7 mouse cellular contexts compared by ENCODE assay signal in the genomic region with DNA sequence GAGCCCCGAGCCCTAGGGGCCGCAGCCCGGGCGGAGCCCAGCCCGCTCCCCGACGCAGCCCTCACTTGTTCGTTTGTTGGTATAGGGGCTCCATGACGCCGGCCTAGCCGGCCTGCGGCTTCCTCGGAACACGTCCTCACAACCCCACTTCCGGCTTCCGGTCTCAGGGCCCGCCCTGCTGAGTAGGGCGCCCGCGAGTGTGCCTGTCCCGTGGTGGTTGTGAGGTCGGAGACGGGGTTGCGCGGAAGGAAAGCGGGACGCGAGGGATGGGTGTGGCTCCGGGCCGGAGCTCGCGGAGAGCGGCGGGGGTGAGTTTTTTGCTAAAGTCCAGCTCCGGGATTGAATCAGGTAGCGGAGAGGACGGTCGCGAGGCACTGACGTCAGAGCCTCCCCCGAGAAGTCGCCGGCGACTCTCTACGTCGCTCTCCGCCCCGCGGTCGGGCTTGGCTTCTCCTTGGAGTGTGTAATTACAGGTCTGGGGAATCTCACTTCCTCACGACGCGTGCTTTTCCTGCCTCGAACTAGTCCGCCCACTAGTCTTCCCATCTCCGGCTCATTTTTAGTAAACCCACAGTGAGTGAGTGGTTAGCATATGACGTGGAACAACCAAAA. TPM values are rescaled to one million over a fixed set of nuclear protein-coding genes. Genes with fewer than 3 reads are reported as not detected.
DNase-seq lines count a peak whose midpoint lies in the region; ATAC-seq lines count a peak whose summit lies in the region.

Gene Gosr2 (minus strand): TSS at position 334 of the 612 bp plus-strand sequence.

- peak within 1 kb of the TSS; percentile 97 for H3K27ac ChIP-seq in embryonic facial prominence, embryonic 10.5 days (replicated peaks)
- H3K27ac ChIP-seq in limb, embryonic 10.5 days: peak within 1 kb of the TSS; percentile 99
- peak within 1 kb of the TSS; percentile 95 for H3K27ac ChIP-seq in midbrain, embryonic 13.5 days

- peaks cover 10% of the 10 kb centered on the region for H3K36me3 ChIP-seq in embryonic facial prominence, embryonic 10.5 days (replicated peaks)
- peaks cover 5% of the 10 kb centered on the region; the same call in 1 of the 2 replicates for H3K36me3 ChIP-seq in limb, embryonic 10.5 days
- H3K36me3 ChIP-seq in midbrain, embryonic 13.5 days: 0 out of 2 replicates have a peak, but pooled peaks cover 3% of the 10 kb centered on the region

- peak within 1 kb of the TSS; percentile 73 for H3K4me2 ChIP-seq in midbrain, embryonic 13.5 days (replicated peaks)

- under 1% methylated on average over 57 of the region's 57 CpGs for WGBS in embryonic facial prominence, embryonic 10.5 days
- WGBS in limb, embryonic 10.5 days: under 1% methylated on average over 57 of the region's 57 CpGs
- under 1% methylated on average over 57 of the region's 57 CpGs for WGBS in midbrain, embryonic 13.5 days

- peak; percentile 88 for ATAC-seq in granulocyte monocyte progenitor cell, adult 5-6 weeks (replicated peaks; ENCODE audit: poor library complexity, severe bottlenecking)
- peak; percentile 99 for ATAC-seq in midbrain, embryonic 13.5 days

- no peaks in the 10 kb centered on the region for H3K27me3 ChIP-seq in embryonic facial prominence, embryonic 10.5 days (replicated peaks; ENCODE audit: low read depth, poor library complexity, severe bottlenecking)
- H3K27me3 ChIP-seq in limb, embryonic 10.5 days (ENCODE audit: low read depth, poor library complexity, severe bottlenecking): no peaks in the 10 kb centered on the region
- H3K27me3 ChIP-seq in midbrain, embryonic 13.5 days: no peaks in the 10 kb centered on the region

- H3K4me3 ChIP-seq in embryonic facial prominence, embryonic 10.5 days: peak within 1 kb of the TSS; percentile 93
- peak within 1 kb of the TSS; percentile 91 for H3K4me3 ChIP-seq in limb, embryonic 10.5 days
- H3K4me3 ChIP-seq in midbrain, embryonic 13.5 days (replicated peaks): peak within 1 kb of the TSS; percentile 88

- no peaks in the 10 kb centered on the region for H3K9me3 ChIP-seq in embryonic facial prominence, embryonic 10.5 days
- no peaks in the 10 kb centered on the region for H3K9me3 ChIP-seq in limb, embryonic 10.5 days (replicated peaks)
- H3K9me3 ChIP-seq in midbrain, embryonic 13.5 days: no peaks in the 10 kb centered on the region

- peaks cover 12% of the 10 kb centered on the region for H3K4me1 ChIP-seq in embryonic facial prominence, embryonic 10.5 days
- H3K4me1 ChIP-seq in limb, embryonic 10.5 days: peaks cover 5% of the 10 kb centered on the region; the same call in 1 of the 2 replicates
- H3K4me1 ChIP-seq in midbrain, embryonic 13.5 days (replicated peaks): peaks cover 26% of the 10 kb centered on the region

- DNase-seq in adrenal gland, postnatal 10 days: peak; percentile 91
- peak; percentile 93 for DNase-seq in embryonic facial prominence, embryonic 10.5 days (ENCODE audit: low spot score)
- DNase-seq in kidney, adult 11 months: peak; percentile 92
- DNase-seq in limb, embryonic 10.5 days (ENCODE audit: low spot score): peak; percentile 96
- DNase-seq in spleen, adult 12 weeks (ENCODE audit: low spot score): peak; percentile 90

- peak within 1 kb of the TSS; percentile 87 for H3K9ac ChIP-seq in midbrain, embryonic 13.5 days (replicated peaks)

RNA-seq across cellular contexts. Expression of gene Gosr2, which starts in this region (rescaled TPM):
- total RNA-seq in adrenal gland, postnatal 10 days (2021): 10 to 100 TPM; 64.3 to 72.7 TPM
- 96.6 and 99.6 TPM in 2 replicates for polyA plus RNA-seq in embryonic facial prominence, embryonic 10.5 days (2016; fragmentation: Nextera tagmentation; extraction: Ambion mirVana)
- 48.8 and 57.1 TPM in 2 replicates for total RNA-seq in granulocyte monocyte progenitor cell, adult 5-6 weeks (2014; fragmentation: Nextera tagmentation)
- total RNA-seq in granulocyte monocyte progenitor cell, adult 5-6 weeks (2017): 46.3 and 51.3 TPM in 2 replicates
- 94.5 and 108 TPM in 2 replicates for polyA plus RNA-seq in limb, embryonic 10.5 days (2016; fragmentation: Nextera tagmentation; extraction: Ambion mirVana)
- polyA plus RNA-seq in midbrain, embryonic 13.5 days (2015; fragmentation: Nextera tagmentation; extraction: Ambion mirVana): 90.5 and 96.1 TPM in 2 replicates

Comparison
In these comparisons a context has a peak if more than half of its experiments do, and no peak if none do; other contexts are left out.
1. Peak in every context shown above with its lines: DNase-seq, ATAC-seq, H3K4me3 ChIP-seq and H3K27ac ChIP-seq.